Mouse (Mus musculus): ENCODE data around the gene Gsc. TPM values are rescaled to one million over a fixed set of nuclear protein-coding genes. Genes with fewer than 3 reads are reported as not detected.
"Not testable (repeated sequence)": the region's sequence is repeated elsewhere in the genome, so short reads cannot be mapped to it uniquely, and the experiment has no call there.

Gsc gene
- polyA plus RNA-seq, 1 experiment from 2014 or later, result 1.0 TPM

GRCm38 (mm10) chr12:104468783-104469182, 4.3 kb downstream of the Gsc start:
- Histone ChIP-seq H3K27me3 (ENCODE audit: control insufficient read depth, insufficient read depth, low read depth, low read length) (peaks cover 50% of the 10 kb centered on the region), H3K27ac (ENCODE audit: low read length) (no peak overlapping the region), H3K4me2 (ENCODE audit: low read length) (no peak overlapping the region), H3K9ac (ENCODE audit: low read depth, low read length) (no peak overlapping the region), H3K4me3 (ENCODE audit: low read depth, low read length) (no peak overlapping the region), H3K36me3 (ENCODE audit: control insufficient read depth, insufficient read depth, low read length) (no peaks in the 10 kb centered on the region), H3K9me3 (replicated peaks; ENCODE audit: control insufficient read depth, low read length, poor library complexity, severe bottlenecking) (no peaks in the 10 kb centered on the region), H3K4me1 (ENCODE audit: control insufficient read depth, insufficient read depth, low read length) (peaks cover 17% of the 10 kb centered on the region)
- ATAC-seq, result no peak
- WGBS, result 9% methylated on average over 4 of the region's 4 CpGs

DNA sequence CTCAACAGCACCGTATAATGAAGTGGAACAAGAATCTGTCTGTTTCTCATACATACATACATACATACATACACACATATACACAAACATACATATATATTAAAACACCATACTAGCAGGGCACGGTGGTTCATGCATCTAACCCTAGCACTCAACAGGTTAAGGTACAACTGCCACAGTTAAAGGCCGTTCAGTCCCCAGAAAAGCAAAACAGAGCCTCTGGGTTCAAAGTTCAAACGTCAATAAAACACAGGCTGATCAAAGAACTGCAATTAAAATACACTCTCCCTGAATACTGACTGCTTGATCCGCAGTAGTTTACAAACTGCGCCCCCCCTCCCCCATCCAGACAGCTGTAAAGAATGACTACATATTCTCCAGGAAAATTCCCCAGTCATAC, 5.8 kb downstream of the Gsc start:
- Histone ChIP-seq H3K27ac (ENCODE audit: low read length) (no peak overlapping the region), H3K4me1 (ENCODE audit: control insufficient read depth, insufficient read depth, low read length) (peaks cover 9% of the 10 kb centered on the region), H3K36me3 (ENCODE audit: control insufficient read depth, insufficient read depth, low read length) (no peaks in the 10 kb centered on the region), H3K4me2 (ENCODE audit: low read length) (no peak overlapping the region), H3K9me3 (replicated peaks; ENCODE audit: control insufficient read depth, low read length, poor library complexity, severe bottlenecking) (no peaks in the 10 kb centered on the region), H3K27me3 (ENCODE audit: control insufficient read depth, insufficient read depth, low read depth, low read length) (peaks cover 53% of the 10 kb centered on the region), H3K4me3 (ENCODE audit: low read depth, low read length) (no peak overlapping the region), H3K9ac (ENCODE audit: low read depth, low read length) (no peak overlapping the region)
- WGBS, result 38% methylated on average over 6 of the region's 6 CpGs
- no peak for ATAC-seq

DNA sequence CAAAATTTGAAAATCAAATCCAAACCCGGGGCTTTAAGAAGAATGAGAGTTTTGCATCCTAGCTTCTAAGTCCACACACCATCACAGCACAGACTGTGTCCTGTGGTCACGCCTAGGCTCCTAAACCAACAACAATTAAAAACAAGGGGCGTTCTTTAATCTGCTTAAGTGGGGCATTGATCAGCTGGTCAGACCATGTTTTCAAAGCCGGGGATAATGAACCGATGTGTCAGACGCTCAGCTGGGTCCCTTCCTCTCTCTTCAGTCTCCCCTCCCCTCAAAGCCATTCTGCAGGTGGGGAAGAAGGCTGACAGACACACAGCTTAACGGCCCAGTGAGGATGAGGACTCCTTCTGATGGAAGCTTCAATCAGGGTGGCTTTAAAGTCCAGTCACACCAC, 6.2 kb downstream of the Gsc start:
- Histone ChIP-seq H3K4me1 (ENCODE audit: control insufficient read depth, insufficient read depth, low read length) (peaks cover 5% of the 10 kb centered on the region), H3K9ac (ENCODE audit: low read depth, low read length) (no peak overlapping the region), H3K27me3 (ENCODE audit: control insufficient read depth, insufficient read depth, low read depth, low read length) (peaks cover 49% of the 10 kb centered on the region), H3K9me3 (replicated peaks; ENCODE audit: control insufficient read depth, low read length, poor library complexity, severe bottlenecking) (no peaks in the 10 kb centered on the region), H3K4me2 (ENCODE audit: low read length) (no peak overlapping the region), H3K4me3 (ENCODE audit: low read depth, low read length) (no peak overlapping the region), H3K36me3 (ENCODE audit: control insufficient read depth, insufficient read depth, low read length) (no peaks in the 10 kb centered on the region), H3K27ac (ENCODE audit: low read length) (no peak overlapping the region)
- no peak for ATAC-seq
- 10% methylated on average over 7 of the region's 7 CpGs for WGBS

- ATAC-seq, result no peak
Observed at GRCm38 (mm10) chr12:104461372-104461771, 11.8 kb downstream of the Gsc start.

DNA sequence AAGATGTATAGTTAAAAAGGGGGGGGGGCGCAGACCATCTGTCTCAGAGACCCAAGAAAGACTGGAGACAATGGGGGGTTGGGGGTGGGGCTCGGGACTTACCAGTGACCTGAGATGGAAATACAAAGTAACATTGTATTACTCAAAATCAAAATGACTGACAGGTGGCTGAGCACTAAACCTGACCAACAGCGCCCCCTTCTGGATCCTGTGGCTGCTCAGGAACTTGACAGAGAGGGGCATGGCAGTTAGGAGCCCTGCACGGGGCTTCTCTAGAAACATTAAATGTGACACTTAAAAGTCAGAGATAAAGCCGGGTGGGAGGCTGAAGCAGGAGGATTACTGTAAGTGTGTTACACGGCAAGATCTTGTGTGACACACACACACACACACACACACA, 13.8 kb downstream of the Gsc start:
- H3K9ac ChIP-seq (ENCODE audit: low read depth, low read length), result no peak overlapping the region
- no peak overlapping the region for H3K4me3 ChIP-seq (ENCODE audit: low read depth, low read length)
- no peak overlapping the region for H3K27ac ChIP-seq (ENCODE audit: low read length)
- H3K27me3 ChIP-seq (ENCODE audit: control insufficient read depth, insufficient read depth, low read depth, low read length), result peaks cover 17% of the 10 kb centered on the region
- no peaks in the 10 kb centered on the region for H3K9me3 ChIP-seq (replicated peaks; ENCODE audit: control insufficient read depth, low read length, poor library complexity, severe bottlenecking)
- no peaks in the 10 kb centered on the region for H3K4me1 ChIP-seq (ENCODE audit: control insufficient read depth, insufficient read depth, low read length)
- H3K36me3 ChIP-seq (ENCODE audit: control insufficient read depth, insufficient read depth, low read length), result no peaks in the 10 kb centered on the region
- H3K4me2 ChIP-seq (ENCODE audit: low read length), result no peak overlapping the region
- WGBS, result 59% methylated on average over 6 of the region's 6 CpGs
- no peak for ATAC-seq

More at GRCm38 (mm10) chr12:104461372-104461771, 11.8 kb downstream of the Gsc start:
- Histone ChIP-seq H3K36me3 (ENCODE audit: control insufficient read depth, insufficient read depth, low read length) (no peaks in the 10 kb centered on the region), H3K27ac (ENCODE audit: low read length) (no peak overlapping the region), H3K9me3 (replicated peaks; ENCODE audit: control insufficient read depth, low read length, poor library complexity, severe bottlenecking) (no peaks in the 10 kb centered on the region), H3K4me2 (ENCODE audit: low read length) (no peak overlapping the region), H3K4me1 (ENCODE audit: control insufficient read depth, insufficient read depth, low read length) (no peaks in the 10 kb centered on the region), H3K27me3 (ENCODE audit: control insufficient read depth, insufficient read depth, low read depth, low read length) (peaks cover 20% of the 10 kb centered on the region), H3K9ac (ENCODE audit: low read depth, low read length) (no peak overlapping the region), H3K4me3 (ENCODE audit: low read depth, low read length) (no peak overlapping the region)
- WGBS, result 21% methylated on average over 8 of the region's 8 CpGs

DNA sequence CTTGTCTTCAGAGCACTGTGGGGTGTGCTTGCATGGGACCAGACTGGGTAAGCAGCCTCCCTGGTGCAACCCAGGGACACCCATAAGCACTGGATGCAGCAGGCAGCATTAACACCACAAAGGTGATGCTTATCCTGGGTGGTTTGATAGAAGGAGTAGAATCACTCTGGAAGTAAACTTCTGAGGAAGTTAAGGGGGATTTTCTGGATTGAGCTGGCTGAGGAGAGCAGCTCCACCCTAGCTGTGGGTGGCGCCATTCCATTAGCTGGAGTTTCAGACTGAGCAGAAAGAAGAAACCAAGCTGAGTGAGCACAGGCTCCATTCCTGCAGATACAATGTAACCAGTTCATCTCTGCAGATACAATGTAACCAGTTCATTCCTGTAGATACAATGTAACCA, 20.1 kb downstream of the Gsc start:
- ATAC-seq, result no peak

DNA sequence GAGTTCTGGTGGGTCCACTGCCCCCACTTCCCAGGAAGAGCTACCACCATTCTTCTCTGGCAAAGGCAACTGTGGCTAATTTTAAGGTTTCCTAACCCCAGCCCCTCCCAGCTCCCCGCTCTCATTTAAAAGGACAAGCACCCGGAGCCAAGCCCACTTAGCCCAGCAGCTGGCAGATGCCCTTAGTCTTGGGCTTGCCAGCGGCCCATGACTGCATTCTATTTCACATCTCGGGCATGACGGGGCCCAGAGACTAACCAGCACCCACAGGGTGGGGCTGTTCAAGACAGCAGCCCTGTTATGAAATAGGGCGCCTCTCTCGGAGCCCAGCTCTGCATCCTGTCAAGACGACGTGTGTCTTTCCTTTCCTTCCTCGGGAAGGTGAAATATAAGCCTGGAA, 22.9 kb downstream of the Gsc start:
- ATAC-seq, result no peak
- no peak overlapping the region for H3K4me2 ChIP-seq (ENCODE audit: low read length)
- no peaks in the 10 kb centered on the region for H3K9me3 ChIP-seq (replicated peaks; ENCODE audit: control insufficient read depth, low read length, poor library complexity, severe bottlenecking)
- WGBS, result 85% methylated on average over 10 of the region's 10 CpGs
- H3K4me1 ChIP-seq (ENCODE audit: control insufficient read depth, insufficient read depth, low read length), result no peaks in the 10 kb centered on the region
- H3K9ac ChIP-seq (ENCODE audit: low read depth, low read length), result no peak overlapping the region
- H3K27ac ChIP-seq (ENCODE audit: low read length), result no peak overlapping the region
- H3K4me3 ChIP-seq (ENCODE audit: low read depth, low read length), result no peak overlapping the region
- no peaks in the 10 kb centered on the region for H3K36me3 ChIP-seq (ENCODE audit: control insufficient read depth, insufficient read depth, low read length)
- no peaks in the 10 kb centered on the region for H3K27me3 ChIP-seq (ENCODE audit: control insufficient read depth, insufficient read depth, low read depth, low read length)

More for the DNA sequence above, 20.1 kb downstream of the Gsc start:
- H3K27me3 ChIP-seq (ENCODE audit: control insufficient read depth, insufficient read depth, low read depth, low read length), result no peaks in the 10 kb centered on the region
- no peaks in the 10 kb centered on the region for H3K36me3 ChIP-seq (ENCODE audit: control insufficient read depth, insufficient read depth, low read length)
- no peak overlapping the region for H3K4me3 ChIP-seq (ENCODE audit: low read depth, low read length)
- H3K9me3 ChIP-seq (replicated peaks; ENCODE audit: control insufficient read depth, low read length, poor library complexity, severe bottlenecking), result no peaks in the 10 kb centered on the region
- 22% methylated on average over 1 of the region's 1 CpGs for WGBS
- no peak overlapping the region for H3K4me2 ChIP-seq (ENCODE audit: low read length)
- no peaks in the 10 kb centered on the region for H3K4me1 ChIP-seq (ENCODE audit: control insufficient read depth, insufficient read depth, low read length)
- H3K9ac ChIP-seq (ENCODE audit: low read depth, low read length), result no peak overlapping the region
- H3K27ac ChIP-seq (ENCODE audit: low read length), result no peak overlapping the region

DNA sequence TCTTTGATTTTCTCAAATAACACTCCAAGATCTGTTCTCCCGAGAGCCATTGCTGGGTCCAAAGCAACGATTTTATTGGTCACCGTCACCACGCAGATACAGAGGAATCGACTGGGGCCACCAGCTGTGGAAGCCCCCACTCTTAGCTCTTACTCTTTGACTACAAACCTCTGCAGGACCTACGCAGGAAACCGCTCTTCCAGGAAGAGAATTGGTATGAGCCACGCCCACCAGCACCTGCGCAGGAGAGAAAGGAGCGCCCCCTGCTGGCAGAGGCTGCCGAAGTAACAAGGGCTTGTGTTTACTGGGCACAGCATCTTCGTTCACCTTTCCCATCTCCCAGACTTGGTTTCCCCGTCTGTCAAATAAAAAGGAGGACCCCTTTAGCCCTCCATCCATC, 25.0 kb downstream of the Gsc start:
- WGBS, result 34% methylated on average over 13 of the region's 13 CpGs
- Histone ChIP-seq H3K27ac (ENCODE audit: low read length) (no peak overlapping the region), H3K9me3 (replicated peaks; ENCODE audit: control insufficient read depth, low read length, poor library complexity, severe bottlenecking) (no peaks in the 10 kb centered on the region), H3K4me2 (ENCODE audit: low read length) (no peak overlapping the region), H3K36me3 (ENCODE audit: control insufficient read depth, insufficient read depth, low read length) (no peaks in the 10 kb centered on the region), H3K9ac (ENCODE audit: low read depth, low read length) (no peak overlapping the region), H3K4me3 (ENCODE audit: low read depth, low read length) (no peak overlapping the region), H3K27me3 (ENCODE audit: control insufficient read depth, insufficient read depth, low read depth, low read length) (no peaks in the 10 kb centered on the region), H3K4me1 (ENCODE audit: control insufficient read depth, insufficient read depth, low read length) (no peaks in the 10 kb centered on the region)
- no peak for ATAC-seq

DNA sequence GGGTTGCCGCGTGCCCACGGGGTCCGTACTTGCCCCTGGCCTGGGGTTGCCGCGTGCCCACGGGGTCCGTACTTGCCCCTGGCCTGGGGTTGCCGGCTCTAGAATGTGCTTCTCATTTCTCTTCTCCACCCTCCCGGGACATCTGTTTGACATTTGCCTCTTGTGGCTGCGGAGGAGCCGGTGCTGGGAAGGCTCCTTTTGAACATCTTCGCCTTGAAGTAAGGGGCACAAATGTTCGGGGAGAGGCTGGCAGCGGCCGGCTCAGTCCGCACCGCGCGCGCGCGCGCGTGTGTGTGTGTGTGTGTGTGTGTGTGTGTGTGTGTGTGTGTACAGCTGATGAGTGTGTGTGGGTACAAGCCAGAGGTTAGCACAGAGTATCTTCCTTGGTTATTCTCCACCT, 26.1 kb downstream of the Gsc start:
- not testable (repeated sequence) for H3K27me3 ChIP-seq (ENCODE audit: control insufficient read depth, insufficient read depth, low read depth, low read length); H3K4me2 ChIP-seq (ENCODE audit: low read length); H3K4me1 ChIP-seq (ENCODE audit: control insufficient read depth, insufficient read depth, low read length)

GRCm38 (mm10) chr12:104443716-104444115, 29.4 kb downstream of the Gsc start:
- no peaks in the 10 kb centered on the region for H3K27me3 ChIP-seq (ENCODE audit: control insufficient read depth, insufficient read depth, low read depth, low read length)
- H3K27ac ChIP-seq (ENCODE audit: low read length), result no peak overlapping the region
- 88% methylated on average over 11 of the region's 11 CpGs for WGBS
- H3K4me1 ChIP-seq (ENCODE audit: control insufficient read depth, insufficient read depth, low read length), result no peaks in the 10 kb centered on the region
- H3K4me2 ChIP-seq (ENCODE audit: low read length), result no peak overlapping the region
- H3K9ac ChIP-seq (ENCODE audit: low read depth, low read length), result no peak overlapping the region
- ATAC-seq, result no peak
- no peaks in the 10 kb centered on the region for H3K9me3 ChIP-seq (replicated peaks; ENCODE audit: control insufficient read depth, low read length, poor library complexity, severe bottlenecking)
- H3K36me3 ChIP-seq (ENCODE audit: control insufficient read depth, insufficient read depth, low read length), result no peaks in the 10 kb centered on the region
- H3K4me3 ChIP-seq (ENCODE audit: low read depth, low read length), result no peak overlapping the region

More for the DNA sequence above, 26.1 kb downstream of the Gsc start:
- ATAC-seq; H3K9ac ChIP-seq (ENCODE audit: low read depth, low read length); H3K36me3 ChIP-seq (ENCODE audit: control insufficient read depth, insufficient read depth, low read length); H3K27ac ChIP-seq (ENCODE audit: low read length); H3K9me3 ChIP-seq (replicated peaks; ENCODE audit: control insufficient read depth, low read length, poor library complexity, severe bottlenecking); H3K4me3 ChIP-seq (ENCODE audit: low read depth, low read length): not testable (repeated sequence)
- WGBS, result 83% methylated on average over 25 of the region's 25 CpGs

Measured in midbrain, embryonic 16.5 days (tissue).